Comparison of ENCODE assay signal across 13 mouse cellular contexts in genomic region chr16:30310171-30310515, GRCm38 (mm10). TPM values are rescaled to one million over a fixed set of nuclear protein-coding genes. Genes with fewer than 3 reads are reported as not detected.
DNase-seq lines count a peak whose midpoint lies in the region; ATAC-seq lines count a peak whose summit lies in the region.
"Had no signal": no experiment of that assay in that cellular context is flagged by ENCODE, and none has a peak within 500 bp of the region (broad histone marks: within the 10 kb centered on the region; RNA-seq: fewer than 3 reads in every experiment).

No protein-coding gene starts in this region.

- peaks cover 6% of the 10 kb centered on the region for H3K4me1 ChIP-seq in embryonic facial prominence, embryonic 11.5 days (ENCODE audit: control insufficient read depth, insufficient read depth, low read length)
- H3K4me1 ChIP-seq in embryonic facial prominence, embryonic 10.5 days = peaks cover 19% of the 10 kb centered on the region
- peaks cover 16% of the 10 kb centered on the region for H3K4me1 ChIP-seq in midbrain, embryonic 11.5 days (ENCODE audit: control insufficient read depth, insufficient read depth, low read length)
- peaks cover 21% of the 10 kb centered on the region for H3K4me1 ChIP-seq in midbrain, embryonic 10.5 days
- H3K4me1 ChIP-seq in intestine, embryonic 16.5 days (ENCODE audit: control insufficient read depth, insufficient read depth, low read length) = peaks cover 14% of the 10 kb centered on the region

- H3K4me2 ChIP-seq in embryonic facial prominence, embryonic 11.5 days (ENCODE audit: low read depth, low read length) = no peak overlapping the region
- H3K4me2 ChIP-seq in midbrain, embryonic 11.5 days = no peak overlapping the region
- H3K4me2 ChIP-seq in intestine, embryonic 16.5 days (ENCODE audit: low read depth, low read length) = 0 out of 2 replicates have a peak overlapping the region, but pooled peaks have one; percentile 99

- H3K36me3 ChIP-seq in embryonic facial prominence, embryonic 11.5 days (replicated peaks; ENCODE audit: control insufficient read depth, insufficient read depth, low read depth, low read length) = no peaks in the 10 kb centered on the region
- peaks cover 5% of the 10 kb centered on the region for H3K36me3 ChIP-seq in embryonic facial prominence, embryonic 10.5 days (replicated peaks)
- no peaks in the 10 kb centered on the region for H3K36me3 ChIP-seq in midbrain, embryonic 11.5 days (ENCODE audit: control insufficient read depth, insufficient read depth, low read length)
- peaks cover 3% of the 10 kb centered on the region for H3K36me3 ChIP-seq in midbrain, embryonic 10.5 days
- H3K36me3 ChIP-seq in intestine, embryonic 16.5 days (ENCODE audit: control insufficient read depth, insufficient read depth, low read length) = no peaks in the 10 kb centered on the region

- H3K4me3 ChIP-seq in embryonic facial prominence, embryonic 11.5 days (ENCODE audit: low read depth, low read length) = 0 out of 2 replicates have a peak overlapping the region, but pooled peaks have one; percentile 6
- no peak overlapping the region for H3K4me3 ChIP-seq in embryonic facial prominence, embryonic 10.5 days
- no peak overlapping the region for H3K4me3 ChIP-seq in midbrain, embryonic 11.5 days (ENCODE audit: low read depth, low read length)
- no peak overlapping the region for H3K4me3 ChIP-seq in midbrain, embryonic 10.5 days
- no peak overlapping the region for H3K4me3 ChIP-seq in intestine, embryonic 16.5 days (ENCODE audit: low read length)

- no peak overlapping the region for H3K27ac ChIP-seq in embryonic facial prominence, embryonic 11.5 days (replicated peaks; ENCODE audit: low read depth, low read length)
- no peak overlapping the region for H3K27ac ChIP-seq in embryonic facial prominence, embryonic 10.5 days (replicated peaks)
- no peak overlapping the region for H3K27ac ChIP-seq in midbrain, embryonic 11.5 days (ENCODE audit: low read depth, low read length)
- H3K27ac ChIP-seq in midbrain, embryonic 10.5 days (replicated peaks) = no peak overlapping the region
- H3K27ac ChIP-seq in intestine, embryonic 16.5 days (ENCODE audit: low read length) = no peak overlapping the region

- DNase-seq in embryonic facial prominence, embryonic 11.5 days (ENCODE audit: low spot score) = no peak
- no peak for DNase-seq in embryonic facial prominence, embryonic 10.5 days (ENCODE audit: low spot score)
- peak; percentile 94 for DNase-seq in midbrain, embryonic 11.5 days (ENCODE audit: low spot score, missing footprints)
- no peak for DNase-seq in midbrain, embryonic 10.5 days (ENCODE audit: low spot score)
- no peak for DNase-seq in left cerebral cortex, postnatal 4 days
- DNase-seq in left cerebral cortex, postnatal 14 days (ENCODE audit: low spot score in 2 of 2) = no peak
- DNase-seq: thymus, postnatal 14 days had no signal

- H3K27me3 ChIP-seq in embryonic facial prominence, embryonic 11.5 days (ENCODE audit: control insufficient read depth, insufficient read depth, low read length) = peaks cover 33% of the 10 kb centered on the region
- peaks cover 63% of the 10 kb centered on the region for H3K27me3 ChIP-seq in embryonic facial prominence, embryonic 10.5 days (replicated peaks; ENCODE audit: low read depth, poor library complexity, severe bottlenecking)
- peaks cover 56% of the 10 kb centered on the region for H3K27me3 ChIP-seq in midbrain, embryonic 11.5 days (ENCODE audit: control insufficient read depth, insufficient read depth, low read length)
- H3K27me3 ChIP-seq in midbrain, embryonic 10.5 days (ENCODE audit: low read depth, poor library complexity, severe bottlenecking) = peaks cover 67% of the 10 kb centered on the region
- H3K27me3 ChIP-seq in intestine, embryonic 16.5 days (replicated peaks; ENCODE audit: control insufficient read depth, insufficient read depth, low read length) = peaks cover 25% of the 10 kb centered on the region; the same call in 1 of the 2 replicates

- WGBS in embryonic facial prominence, embryonic 11.5 days = 46% methylated on average over 8 of the region's 8 CpGs
- WGBS in embryonic facial prominence, embryonic 10.5 days = 56% methylated on average over 8 of the region's 8 CpGs
- WGBS in midbrain, embryonic 11.5 days = 56% methylated on average over 8 of the region's 8 CpGs
- 54% methylated on average over 8 of the region's 8 CpGs for WGBS in midbrain, embryonic 10.5 days
- 54% methylated on average over 8 of the region's 8 CpGs for WGBS in intestine, embryonic 16.5 days

- intact Hi-C loops in left cerebral cortex, postnatal 4 days (cut with DNase I) = loop anchor here (10.0 kb wide), 1 partner anchor 685 kb away; no protein-coding TSS in a partner anchor
- intact Hi-C loops in left cerebral cortex, postnatal 14 days (cut with DNase I) = no loop called here

- no peak for ATAC-seq in embryonic facial prominence, embryonic 11.5 days (replicated peaks; ENCODE audit: insufficient number of reproducible peaks, low FRiP score, low TSS enrichment, low read depth)
- ATAC-seq in midbrain, embryonic 11.5 days (ENCODE audit: low FRiP score) = no peak
- peak; percentile 57 for ATAC-seq in intestine, embryonic 16.5 days
- peak; percentile 6; the same call in 1 of the 2 replicates for ATAC-seq in megakaryocyte progenitor cell, adult 5-6 weeks (replicated peaks; ENCODE audit: poor library complexity)

- H3K9ac ChIP-seq in embryonic facial prominence, embryonic 11.5 days (replicated peaks; ENCODE audit: low read length) = no peak overlapping the region
- H3K9ac ChIP-seq in midbrain, embryonic 11.5 days (ENCODE audit: low read length) = no peak overlapping the region
- no peak overlapping the region for H3K9ac ChIP-seq in intestine, embryonic 16.5 days (ENCODE audit: low read depth, low read length)

- no peaks in the 10 kb centered on the region for H3K9me3 ChIP-seq in embryonic facial prominence, embryonic 11.5 days (replicated peaks; ENCODE audit: control insufficient read depth, low read length)
- no peaks in the 10 kb centered on the region for H3K9me3 ChIP-seq in embryonic facial prominence, embryonic 10.5 days
- no peaks in the 10 kb centered on the region for H3K9me3 ChIP-seq in midbrain, embryonic 11.5 days (ENCODE audit: control insufficient read depth, low read length)
- no peaks in the 10 kb centered on the region for H3K9me3 ChIP-seq in midbrain, embryonic 10.5 days (replicated peaks)
- H3K9me3 ChIP-seq in intestine, embryonic 16.5 days (ENCODE audit: control insufficient read depth, low read length) = no peaks in the 10 kb centered on the region

RNA-seq across cellular contexts. Expression of gene Gp5, which starts 0.4 kb away (rescaled TPM):
- 2.0 and 2.5 TPM in 2 replicates for polyA plus RNA-seq in embryonic facial prominence, embryonic 11.5 days (2014; fragmentation: Nextera tagmentation; extraction: Ambion mirVana)
- polyA plus RNA-seq in embryonic facial prominence, embryonic 10.5 days (2016; fragmentation: Nextera tagmentation; extraction: Ambion mirVana) = 0.93 and 2.0 TPM in 2 replicates
- 2.1 and 2.3 TPM in 2 replicates for polyA plus RNA-seq in midbrain, embryonic 11.5 days (2014; fragmentation: Nextera tagmentation; extraction: Ambion mirVana)
- 1.5 and 1.9 TPM in 2 replicates for polyA plus RNA-seq in midbrain, embryonic 10.5 days (2016; fragmentation: Nextera tagmentation; extraction: Ambion mirVana)
- 0.42 and 0.43 TPM in 2 replicates for polyA plus RNA-seq in intestine, embryonic 16.5 days (2015; fragmentation: Nextera tagmentation; extraction: Ambion mirVana)
- total RNA-seq in megakaryocyte progenitor cell, adult 5-6 weeks (2015) = 1.1 and 1.5 TPM in 2 replicates
- 0.46 and 1.2 TPM in 2 replicates for total RNA-seq in megakaryocyte progenitor cell, adult 5-6 weeks (2017)
- under 1 TPM; 0.30 to 0.62 TPM for total RNA-seq in left cerebral cortex, postnatal 4 days (2021)
- total RNA-seq in left cerebral cortex, postnatal 14 days (2021) = under 1 TPM; 0.83 to 0.89 TPM

RNA-seq across cellular contexts. Expression of gene Lrrc15, which starts 27.1 kb away (rescaled TPM):
- polyA plus RNA-seq in embryonic facial prominence, embryonic 11.5 days (2014; fragmentation: Nextera tagmentation; extraction: Ambion mirVana) = 0.72 and 1.3 TPM in 2 replicates
- 0.18 and 0.66 TPM in 2 replicates for polyA plus RNA-seq in embryonic facial prominence, embryonic 10.5 days (2016; fragmentation: Nextera tagmentation; extraction: Ambion mirVana)
- polyA plus RNA-seq in midbrain, embryonic 11.5 days (2014; fragmentation: Nextera tagmentation; extraction: Ambion mirVana) = 0.63 and 0.72 TPM in 2 replicates
- polyA plus RNA-seq in midbrain, embryonic 10.5 days (2016; fragmentation: Nextera tagmentation; extraction: Ambion mirVana) = 0.38 and 0.52 TPM in 2 replicates
- 0.32 and 0.37 TPM in 2 replicates for polyA plus RNA-seq in intestine, embryonic 16.5 days (2015; fragmentation: Nextera tagmentation; extraction: Ambion mirVana)
- total RNA-seq in megakaryocyte progenitor cell, adult 5-6 weeks (2015) = not detected in 2 replicates
- not detected in 2 replicates for total RNA-seq in megakaryocyte progenitor cell, adult 5-6 weeks (2017)
- total RNA-seq in left cerebral cortex, postnatal 4 days (2021) = under 1 TPM in 1 of 2 experiments, not detected in 1; 0.12 TPM
- total RNA-seq in left cerebral cortex, postnatal 14 days (2021) = under 1 TPM in 1 of 2 experiments, not detected in 1; 0.07 TPM
- total RNA-seq: neutrophil, adult 5-6 weeks had no signal
- polyA plus RNA-seq: erythroblast, embryonic 14.5 days had no signal

RNA-seq across cellular contexts. Expression of gene Cpn2, which starts 42.8 kb away (rescaled TPM):
- not detected in 2 replicates for polyA plus RNA-seq in embryonic facial prominence, embryonic 11.5 days (2014; fragmentation: Nextera tagmentation; extraction: Ambion mirVana)
- not detected in 2 replicates for polyA plus RNA-seq in embryonic facial prominence, embryonic 10.5 days (2016; fragmentation: Nextera tagmentation; extraction: Ambion mirVana)
- polyA plus RNA-seq in midbrain, embryonic 11.5 days (2014; fragmentation: Nextera tagmentation; extraction: Ambion mirVana) = not detected in 2 replicates
- not detected in 2 replicates for polyA plus RNA-seq in midbrain, embryonic 10.5 days (2016; fragmentation: Nextera tagmentation; extraction: Ambion mirVana)
- polyA plus RNA-seq in intestine, embryonic 16.5 days (2015; fragmentation: Nextera tagmentation; extraction: Ambion mirVana) = 0.24 and 0.28 TPM in 2 replicates
- total RNA-seq in megakaryocyte progenitor cell, adult 5-6 weeks (2015) = not detected in 2 replicates
- not detected in 2 replicates for total RNA-seq in megakaryocyte progenitor cell, adult 5-6 weeks (2017)
- total RNA-seq in left cerebral cortex, postnatal 4 days (2021) = not detected
- not detected for total RNA-seq in left cerebral cortex, postnatal 14 days (2021)
- total RNA-seq: layer of hippocampus, postnatal 25 days had no signal
- polyA plus RNA-seq: limb, embryonic 14.5 days had no signal

Comparison
In these comparisons a context has a peak if more than half of its experiments do, and no peak if none do; other contexts are left out.
1. ATAC-seq: peak in intestine, embryonic 16.5 days (single experiment) and megakaryocyte progenitor cell, adult 5-6 weeks (single experiment); none in embryonic facial prominence, embryonic 11.5 days (single experiment) and midbrain, embryonic 11.5 days (single experiment).